Mouse (Mus musculus): ENCODE measurements around the gene Itgal. TPM values are rescaled to one million over a fixed set of nuclear protein-coding genes. Genes with fewer than 3 reads are reported as not detected.
A peak's percentile ranks its signal among the peaks of the same experiment; 100 is the strongest.
"Not testable (repeated sequence)": the region's sequence is repeated elsewhere in the genome, so short reads cannot be mapped to it uniquely, and the experiment has no call there.

Gene Itgal
- polyA plus RNA-seq, 1 experiment from 2014 or later, result 0.82 TPM

GRCm38 (mm10) chr7:127325550-127325949, 29.5 kb downstream of the Itgal start:
- Histone ChIP-seq H3K27me3 (replicated peaks; ENCODE audit: low read depth, poor library complexity, severe bottlenecking) (no peaks in the 10 kb centered on the region), H3K9me3 (no peaks in the 10 kb centered on the region), H3K27ac (replicated peaks) (no peak overlapping the region), H3K4me1 (peaks cover 12% of the 10 kb centered on the region; the same call in 1 of the 2 replicates), H3K4me3 (no peak overlapping the region), H3K36me3 (replicated peaks) (no peaks in the 10 kb centered on the region)
- 90% methylated on average over 8 of the region's 8 CpGs for WGBS
- DNase-seq (ENCODE audit: low spot score), result no peak

GRCm38 (mm10) chr7:127326685-127327084, 30.6 kb downstream of the Itgal start:
- H3K27me3 ChIP-seq (replicated peaks; ENCODE audit: low read depth, poor library complexity, severe bottlenecking), result no peaks in the 10 kb centered on the region
- WGBS, result 64% methylated on average over 2 of the region's 2 CpGs
- H3K36me3 ChIP-seq (replicated peaks), result no peaks in the 10 kb centered on the region
- no peaks in the 10 kb centered on the region for H3K9me3 ChIP-seq
- no peak overlapping the region for H3K4me3 ChIP-seq
- peaks cover 12% of the 10 kb centered on the region; the same call in 1 of the 2 replicates for H3K4me1 ChIP-seq
- H3K27ac ChIP-seq (replicated peaks), result no peak overlapping the region
- DNase-seq (ENCODE audit: low spot score), result no peak

GRCm38 (mm10) chr7:127333240-127333639, 37.2 kb downstream of the Itgal start:
- Histone ChIP-seq H3K27ac (replicated peaks) (no peak overlapping the region), H3K36me3 (replicated peaks) (no peaks in the 10 kb centered on the region), H3K4me3 (no peak overlapping the region), H3K9me3 (no peaks in the 10 kb centered on the region), H3K27me3 (replicated peaks; ENCODE audit: low read depth, poor library complexity, severe bottlenecking) (0 out of 2 replicates have a peak, but pooled peaks cover 3% of the 10 kb centered on the region), H3K4me1 (no peaks in the 10 kb centered on the region)
- WGBS, result 83% methylated on average over 6 of the region's 6 CpGs
- no peak for DNase-seq (ENCODE audit: low spot score)

GRCm38 (mm10) chr7:127335604-127336003, 39.5 kb downstream of the Itgal start:
- H3K27me3 ChIP-seq (replicated peaks; ENCODE audit: low read depth, poor library complexity, severe bottlenecking), result 0 out of 2 replicates have a peak, but pooled peaks cover 3% of the 10 kb centered on the region
- 91% methylated on average over 4 of the region's 4 CpGs for WGBS
- H3K9me3 ChIP-seq, result no peaks in the 10 kb centered on the region
- no peak for DNase-seq (ENCODE audit: low spot score)
- no peaks in the 10 kb centered on the region for H3K36me3 ChIP-seq (replicated peaks)
- H3K27ac ChIP-seq (replicated peaks), result no peak overlapping the region
- no peak overlapping the region for H3K4me3 ChIP-seq
- no peaks in the 10 kb centered on the region for H3K4me1 ChIP-seq

- H3K36me3 ChIP-seq (replicated peaks), result peaks cover 20% of the 10 kb centered on the region
- H3K4me1 ChIP-seq, result no peaks in the 10 kb centered on the region
- no peaks in the 10 kb centered on the region for H3K9me3 ChIP-seq
- 63% methylated on average over 4 of the region's 4 CpGs for WGBS
- no peak overlapping the region for H3K4me3 ChIP-seq
- 0 out of 2 replicates have a peak, but pooled peaks cover 3% of the 10 kb centered on the region for H3K27me3 ChIP-seq (replicated peaks; ENCODE audit: low read depth, poor library complexity, severe bottlenecking)
- DNase-seq (ENCODE audit: low spot score), result no peak
- H3K27ac ChIP-seq (replicated peaks), result no peak overlapping the region
These were observed 41.6 kb downstream of the Itgal start for GRCm38 (mm10) chr7:127337636-127338035.

- 96% methylated on average over 8 of the region's 8 CpGs for WGBS
- Histone ChIP-seq H3K4me3 (no peak overlapping the region), H3K9me3 (no peaks in the 10 kb centered on the region), H3K4me1 (peaks cover 23% of the 10 kb centered on the region), H3K36me3 (replicated peaks) (peaks cover 38% of the 10 kb centered on the region), H3K27ac (replicated peaks) (no peak overlapping the region), H3K27me3 (replicated peaks; ENCODE audit: low read depth, poor library complexity, severe bottlenecking) (no peaks in the 10 kb centered on the region)
- no peak for DNase-seq (ENCODE audit: low spot score)
These were observed 45.3 kb downstream of the Itgal start for GRCm38 (mm10) chr7:127341356-127341755.

GRCm38 (mm10) chr7:127341861-127342260, 45.8 kb downstream of the Itgal start:
- not testable (repeated sequence) for H3K4me3 ChIP-seq; H3K27me3 ChIP-seq (replicated peaks; ENCODE audit: low read depth, poor library complexity, severe bottlenecking); H3K27ac ChIP-seq (replicated peaks); DNase-seq (ENCODE audit: low spot score); H3K9me3 ChIP-seq
- Histone ChIP-seq H3K36me3 (replicated peaks) (peaks cover 38% of the 10 kb centered on the region), H3K4me1 (peaks cover 28% of the 10 kb centered on the region)
- WGBS, result 92% methylated on average over 6 of the region's 6 CpGs

- Histone ChIP-seq H3K36me3 (replicated peaks) (peaks cover 38% of the 10 kb centered on the region), H3K9me3 (no peaks in the 10 kb centered on the region), H3K27me3 (replicated peaks; ENCODE audit: low read depth, poor library complexity, severe bottlenecking) (no peaks in the 10 kb centered on the region), H3K27ac (replicated peaks) (no peak overlapping the region), H3K4me1 (peaks cover 33% of the 10 kb centered on the region), H3K4me3 (no peak overlapping the region)
- WGBS, result 69% methylated on average over 4 of the region's 4 CpGs
- DNase-seq (ENCODE audit: low spot score), result no peak
These were observed 46.3 kb downstream of the Itgal start for GRCm38 (mm10) chr7:127342332-127342731.

- H3K9me3 ChIP-seq, result no peaks in the 10 kb centered on the region
- DNase-seq (ENCODE audit: low spot score), result no peak
- peaks cover 36% of the 10 kb centered on the region for H3K4me1 ChIP-seq
- no peaks in the 10 kb centered on the region for H3K27me3 ChIP-seq (replicated peaks; ENCODE audit: low read depth, poor library complexity, severe bottlenecking)
- no peak overlapping the region for H3K4me3 ChIP-seq
- H3K36me3 ChIP-seq (replicated peaks), result peaks cover 38% of the 10 kb centered on the region
- H3K27ac ChIP-seq (replicated peaks), result no peak overlapping the region
- WGBS, result 95% methylated on average over 7 of the region's 7 CpGs
These were observed 46.8 kb downstream of the Itgal start for GRCm38 (mm10) chr7:127342888-127343287.

GRCm38 (mm10) chr7:127343351-127344019, 47.4 kb downstream of the Itgal start:
- whole genome bisulfite sequencing, result 95% methylated on average over 38 of the region's 38 CpGs
- no peaks in the 10 kb centered on the region for H3K27me3 ChIP-seq (replicated peaks; ENCODE audit: low read depth, poor library complexity, severe bottlenecking)
- H3K9me3 ChIP-seq, result no peaks in the 10 kb centered on the region
- peaks cover 36% of the 10 kb centered on the region for H3K4me1 ChIP-seq
- no peak overlapping the region for H3K27ac ChIP-seq (replicated peaks)
- H3K4me3 ChIP-seq, result no peak overlapping the region; the same call in 1 of the 2 replicates
- H3K36me3 ChIP-seq (replicated peaks), result peaks cover 38% of the 10 kb centered on the region
- no peak for DNase-seq (ENCODE audit: low spot score)

GRCm38 (mm10) chr7:127344371-127344770, 48.3 kb downstream of the Itgal start:
- Histone ChIP-seq H3K4me1 (peaks cover 36% of the 10 kb centered on the region), H3K36me3 (replicated peaks) (peaks cover 38% of the 10 kb centered on the region), H3K9me3 (no peaks in the 10 kb centered on the region), H3K4me3 (peak overlapping the region; percentile 94), H3K27ac (replicated peaks) (peak overlapping the region; percentile 98), H3K27me3 (replicated peaks; ENCODE audit: low read depth, poor library complexity, severe bottlenecking) (no peaks in the 10 kb centered on the region)
- 86% methylated on average over 8 of the region's 8 CpGs for WGBS
- no peak for DNase-seq (ENCODE audit: low spot score)

- under 1% methylated on average over 42 of the region's 42 CpGs for WGBS
- no peaks in the 10 kb centered on the region for H3K27me3 ChIP-seq (replicated peaks; ENCODE audit: low read depth, poor library complexity, severe bottlenecking)
- peaks cover 38% of the 10 kb centered on the region for H3K36me3 ChIP-seq (replicated peaks)
- H3K4me1 ChIP-seq, result peaks cover 37% of the 10 kb centered on the region
- no peak for DNase-seq (ENCODE audit: low spot score)
- peak overlapping the region; percentile 98 for H3K27ac ChIP-seq (replicated peaks)
- peak overlapping the region; percentile 94 for H3K4me3 ChIP-seq
- no peaks in the 10 kb centered on the region for H3K9me3 ChIP-seq
These were observed 49.0 kb downstream of the Itgal start for GRCm38 (mm10) chr7:127345092-127345491.
